Comparison of ENCODE assay signal across 9 mouse cellular contexts in genomic region chr9:66787821-66788220, GRCm38 (mm10). TPM values are rescaled to one million over a fixed set of nuclear protein-coding genes. Genes with fewer than 3 reads are reported as not detected.
DNase-seq lines count a peak whose midpoint lies in the region; ATAC-seq and TF ChIP-seq lines count a peak whose summit lies in the region.
"Had no signal": no experiment of that assay in that cellular context is flagged by ENCODE, and none has a peak within 500 bp of the region (broad histone marks: within the 10 kb centered on the region; RNA-seq: fewer than 3 reads in every experiment).

No protein-coding gene starts in this region.

- no peak overlapping the region for H3K27ac ChIP-seq in intestine, postnatal 0 days (ENCODE audit: low read depth, low read length)
- no peak overlapping the region for H3K27ac ChIP-seq in intestine, embryonic 16.5 days (ENCODE audit: low read length)
- H3K27ac ChIP-seq: liver, embryonic 13.5 days; stomach, embryonic 15.5 days had no signal

- DNase-seq in 3T3-L1 (ENCODE audit: low read depth, low spot score) (peak; percentile 71), 416B (ENCODE audit: low read depth) (peak; percentile 77)
- DNase-seq in embryo, embryonic 10.5 days (ENCODE audit: low spot score), result peak; percentile 80
- DNase-seq in urinary bladder, postnatal 10 days (ENCODE audit: low spot score), result no peak
- DNase-seq in testis, postnatal 10 days (ENCODE audit: low spot score), result no peak
- DNase-seq: liver, embryonic 13.5 days had no signal

- H3K9ac ChIP-seq in intestine, postnatal 0 days (ENCODE audit: low read depth, low read length), result no peak overlapping the region
- no peak overlapping the region for H3K9ac ChIP-seq in intestine, embryonic 16.5 days (ENCODE audit: low read depth, low read length)
- H3K9ac ChIP-seq: liver, embryonic 13.5 days; stomach, embryonic 15.5 days had no signal

- 9% methylated on average over 2 of the region's 2 CpGs for WGBS in intestine, postnatal 0 days
- WGBS in intestine, embryonic 16.5 days, result 7% methylated on average over 2 of the region's 2 CpGs

- H3K4me1 ChIP-seq in intestine, postnatal 0 days (replicated peaks; ENCODE audit: control insufficient read depth, insufficient read depth, low read length), result no peaks in the 10 kb centered on the region
- no peaks in the 10 kb centered on the region for H3K4me1 ChIP-seq in intestine, embryonic 16.5 days (ENCODE audit: control insufficient read depth, insufficient read depth, low read length)
- H3K4me1 ChIP-seq: liver, embryonic 13.5 days; stomach, embryonic 15.5 days had no signal

- H3K27me3 ChIP-seq in intestine, postnatal 0 days (replicated peaks; ENCODE audit: control insufficient read depth, insufficient read depth, low read length), result no peaks in the 10 kb centered on the region
- no peaks in the 10 kb centered on the region for H3K27me3 ChIP-seq in intestine, embryonic 16.5 days (replicated peaks; ENCODE audit: control insufficient read depth, insufficient read depth, low read length)
- H3K27me3 ChIP-seq: stomach, embryonic 15.5 days had no signal

- peaks cover 10% of the 10 kb centered on the region; the same call in 1 of the 2 replicates for H3K36me3 ChIP-seq in intestine, postnatal 0 days (ENCODE audit: control insufficient read depth, insufficient read depth)
- no peaks in the 10 kb centered on the region for H3K36me3 ChIP-seq in intestine, embryonic 16.5 days (ENCODE audit: control insufficient read depth, insufficient read depth, low read length)
- H3K36me3 ChIP-seq: liver, embryonic 13.5 days; stomach, embryonic 15.5 days had no signal

- no peak for ATAC-seq in intestine, postnatal 0 days
- ATAC-seq in intestine, embryonic 16.5 days, result no peak

- H3K9me3 ChIP-seq in intestine, postnatal 0 days (ENCODE audit: control insufficient read depth), result no peaks in the 10 kb centered on the region
- no peaks in the 10 kb centered on the region for H3K9me3 ChIP-seq in intestine, embryonic 16.5 days (ENCODE audit: control insufficient read depth, low read length)
- H3K9me3 ChIP-seq: liver, embryonic 13.5 days; stomach, embryonic 15.5 days had no signal

- no peak overlapping the region for H3K4me3 ChIP-seq in intestine, postnatal 0 days (ENCODE audit: low read depth, low read length)
- H3K4me3 ChIP-seq in intestine, embryonic 16.5 days (ENCODE audit: low read length), result no peak overlapping the region
- H3K4me3 ChIP-seq: liver, embryonic 13.5 days; stomach, embryonic 15.5 days had no signal

- TF ChIP-seq CTCF in intestine, postnatal 0 days (IDR thresholded peaks at IDR 0.05; ENCODE audit: low read depth), result peak; percentile 83

- H3K4me2 ChIP-seq in intestine, postnatal 0 days (replicated peaks; ENCODE audit: low read depth), result no peak overlapping the region
- no peak overlapping the region for H3K4me2 ChIP-seq in intestine, embryonic 16.5 days (ENCODE audit: low read depth, low read length)
- H3K4me2 ChIP-seq: liver, embryonic 13.5 days; stomach, embryonic 15.5 days had no signal

RNA-seq across cellular contexts. Expression of gene Aph1b, which starts 7.5 kb away (rescaled TPM):
- polyA plus RNA-seq in intestine, postnatal 0 days (2015; fragmentation: Nextera tagmentation; extraction: Ambion mirVana), result 11.1 and 11.8 TPM in 2 replicates
- 10.2 and 11.2 TPM in 2 replicates for polyA plus RNA-seq in intestine, embryonic 16.5 days (2015; fragmentation: Nextera tagmentation; extraction: Ambion mirVana)

RNA-seq across cellular contexts. Expression of gene Gm10647, which starts 9.0 kb away (rescaled TPM):
- polyA plus RNA-seq in intestine, postnatal 0 days (2015; fragmentation: Nextera tagmentation; extraction: Ambion mirVana), result 0.05 and 0.18 TPM in 2 replicates
- polyA plus RNA-seq in intestine, embryonic 16.5 days (2015; fragmentation: Nextera tagmentation; extraction: Ambion mirVana), result 0.29 and 0.55 TPM in 2 replicates

RNA-seq across cellular contexts. Expression of gene Aph1c, which starts 46.7 kb away (rescaled TPM):
- polyA plus RNA-seq in intestine, postnatal 0 days (2015; fragmentation: Nextera tagmentation; extraction: Ambion mirVana), result 36.8 and 44.0 TPM in 2 replicates
- 4.5 and 6.2 TPM in 2 replicates for polyA plus RNA-seq in intestine, embryonic 16.5 days (2015; fragmentation: Nextera tagmentation; extraction: Ambion mirVana)

Comparison
In these comparisons a context has a peak if more than half of its experiments do, and no peak if none do; other contexts are left out.
1. DNase-seq: peak in 3T3-L1 (single experiment), 416B (single experiment) and embryo, embryonic 10.5 days (single experiment); none in urinary bladder, postnatal 10 days (single experiment) and testis, postnatal 10 days (single experiment).